Mouse (Mus musculus) hindbrain, postnatal 0 days (tissue): ENCODE measurements around the gene Nol4l. TPM values are rescaled to one million over a fixed set of nuclear protein-coding genes. Genes with fewer than 3 reads are reported as not detected.

Experiments
- ATAC-seq: fragments of 200-750 bp; cut with Nextera tagmentation; 2 replicates; pipeline ENCODE4 v1.8.0; 2017; ENCODE audit warnings: mild to moderate bottlenecking, moderate TSS enrichment, moderate library complexity
- DNase-seq: peaks from one replicate; pipeline ENCODE4 v3.0.0-alpha.2; 2015; ENCODE audit warnings: low spot score
- H3K27ac ChIP-seq: fragments of 300-500 bp; sonication (generic); 2 replicates; pipeline ENCODE4 v1.5.1; 2014; ENCODE audit warnings: mild to moderate bottlenecking
- H3K27me3 ChIP-seq: fragments of 300-500 bp; sonication (generic); 2 replicates; pipeline ENCODE4 v1.6.1; 2014; ENCODE audit warnings: low read length, mixed read lengths; ENCODE audit not compliant: insufficient read depth
- H3K36me3 ChIP-seq: fragments of 300-500 bp; sonication (generic); 2 replicates; pipeline ENCODE4 v1.6.1; 2014; ENCODE audit warnings: low read length, mixed read lengths; ENCODE audit not compliant: insufficient read depth
- H3K4me1 ChIP-seq: fragments of 300-500 bp; sonication (generic); 2 replicates; pipeline ENCODE4 v1.6.1; 2014; ENCODE audit warnings: antibody characterized with exemption, low read length, mixed read lengths; ENCODE audit not compliant: insufficient read depth
- H3K4me2 ChIP-seq: fragments of 300-500 bp; sonication (generic); 2 replicates; pipeline ENCODE4 v1.6.1; 2014; ENCODE audit warnings: low read depth, mild to moderate bottlenecking, low read length, moderate library complexity, mixed read lengths
- H3K4me3 ChIP-seq: fragments of 300-500 bp; sonication (generic); 2 replicates; pipeline ENCODE4 v1.5.1; 2014; ENCODE audit warnings: low read length
- H3K9ac ChIP-seq: fragments of 300-500 bp; sonication (generic); replicated peaks from 2 replicates; pipeline ENCODE4 v1.6.1; 2014; ENCODE audit warnings: mild to moderate bottlenecking, low read length, moderate library complexity, mixed read lengths
- H3K9me3 ChIP-seq: fragments of 300-500 bp; sonication (generic); 2 replicates; pipeline ENCODE4 v1.6.1; 2016; ENCODE audit warnings: low read length, mixed read lengths
- CTCF ChIP-seq: IDR thresholded peaks from 2 replicates; pipeline ENCODE4 v1.5.1; 2016; ENCODE audit warnings: antibody characterized with exemption, control low read depth, low read depth
- WGBS: fragments of 180-500 bp; shearing (Covaris S2); extraction: QIAGEN DNeasy Blood & Tissue Kit; methylation state at CpG from one replicate; pipeline ENCODE4 v1.1.7; 2014; 5-methylcytosine and 5-hydroxymethylcytosine counted together
- polyA plus RNA-seq: library from polyadenylated mRNA; unstranded; fragments of >200 nt; fragmentation: Nextera tagmentation; extraction: Ambion mirVana; gene quantifications from 2 replicates; pipeline ENCODE4 v1.2.1, GENCODE M21; 2015
- total RNA-seq: library from RNA; depleted of rRNA; stranded (reverse); fragments of >200 nt; gene quantifications from 2 replicates; pipeline ENCODE4 v1.2.3, GENCODE M21; 2014

Gene Nol4l
- total and polyA plus RNA-seq, 2 experiments from 2014 or later, result 24.2 to 80.8 TPM

GRCm38 (mm10) chr2:153414607-153415006 is 115.2 kb downstream of the Nol4l start:
- Histone ChIP-seq H3K9ac (no peak overlapping the region), H3K27ac (no peak overlapping the region), H3K4me2 (no peak overlapping the region), H3K36me3 (peaks cover 82% of the 10 kb centered on the region), H3K27me3 (no peaks in the 10 kb centered on the region), H3K4me3 (no peak overlapping the region), H3K4me1 (no peaks in the 10 kb centered on the region), H3K9me3 (no peaks in the 10 kb centered on the region)
- DNase-seq (peak; percentile 53), ATAC-seq (0 out of 2 replicates have a peak, but pooled peaks have one; percentile 39)
- 33% methylated on average over 2 of the region's 2 CpGs for WGBS
- TF ChIP-seq CTCF, result peak; percentile 61

- 59% methylated on average over 6 of the region's 6 CpGs for WGBS
- Histone ChIP-seq H3K9ac (no peak overlapping the region), H3K4me2 (no peak overlapping the region), H3K4me3 (no peak overlapping the region), H3K4me1 (no peaks in the 10 kb centered on the region), H3K27me3 (no peaks in the 10 kb centered on the region), H3K36me3 (peaks cover 83% of the 10 kb centered on the region), H3K9me3 (no peaks in the 10 kb centered on the region), H3K27ac (no peak overlapping the region)
- TF ChIP-seq CTCF, result peak; percentile 44
- no peak for ATAC-seq
- DNase-seq, result no peak
These were observed 117.2 kb downstream of the Nol4l start for GRCm38 (mm10) chr2:153412563-153412962.

- Histone ChIP-seq H3K27me3 (no peaks in the 10 kb centered on the region), H3K36me3 (peaks cover 77% of the 10 kb centered on the region), H3K4me2 (no peak overlapping the region), H3K4me3 (no peak overlapping the region), H3K9ac (no peak overlapping the region), H3K4me1 (no peaks in the 10 kb centered on the region), H3K27ac (no peak overlapping the region), H3K9me3 (no peaks in the 10 kb centered on the region)
- DNase-seq, result no peak
- 48% methylated on average over 9 of the region's 9 CpGs for WGBS
- no peak for ATAC-seq
- TF ChIP-seq CTCF, result no peak
These were observed 118.2 kb downstream of the Nol4l start for GRCm38 (mm10) chr2:153411557-153411956.

- Histone ChIP-seq H3K9ac (no peak overlapping the region), H3K4me3 (no peak overlapping the region), H3K4me1 (no peaks in the 10 kb centered on the region), H3K36me3 (peaks cover 55% of the 10 kb centered on the region), H3K4me2 (no peak overlapping the region), H3K9me3 (no peaks in the 10 kb centered on the region), H3K27ac (no peak overlapping the region), H3K27me3 (no peaks in the 10 kb centered on the region)
- WGBS, result 72% methylated on average over 3 of the region's 3 CpGs
- no peak for TF ChIP-seq CTCF
- DNase-seq (no peak), ATAC-seq (no peak)
These were observed 120.8 kb downstream of the Nol4l start for GRCm38 (mm10) chr2:153408971-153409370.

- Histone ChIP-seq H3K4me3 (no peak overlapping the region), H3K36me3 (peaks cover 42% of the 10 kb centered on the region), H3K27me3 (no peaks in the 10 kb centered on the region), H3K27ac (no peak overlapping the region), H3K9me3 (no peaks in the 10 kb centered on the region), H3K9ac (no peak overlapping the region), H3K4me2 (no peak overlapping the region), H3K4me1 (no peaks in the 10 kb centered on the region)
- TF ChIP-seq CTCF, result no peak
- DNase-seq (no peak), ATAC-seq (no peak)
- WGBS, result 62% methylated on average over 6 of the region's 6 CpGs
These were observed 122.9 kb downstream of the Nol4l start for GRCm38 (mm10) chr2:153406882-153407281.

- Histone ChIP-seq H3K4me1 (no peaks in the 10 kb centered on the region), H3K9me3 (no peaks in the 10 kb centered on the region), H3K4me3 (no peak overlapping the region), H3K36me3 (peaks cover 44% of the 10 kb centered on the region), H3K27me3 (no peaks in the 10 kb centered on the region), H3K27ac (no peak overlapping the region), H3K4me2 (no peak overlapping the region), H3K9ac (no peak overlapping the region)
- TF ChIP-seq CTCF, result no peak
- DNase-seq (no peak), ATAC-seq (no peak)
- WGBS, result 91% methylated on average over 3 of the region's 3 CpGs
These were observed 124.9 kb downstream of the Nol4l start for GRCm38 (mm10) chr2:153404882-153405281.

- Histone ChIP-seq H3K4me1 (no peaks in the 10 kb centered on the region), H3K36me3 (peaks cover 42% of the 10 kb centered on the region), H3K9me3 (no peaks in the 10 kb centered on the region), H3K27me3 (no peaks in the 10 kb centered on the region), H3K4me2 (no peak overlapping the region), H3K9ac (no peak overlapping the region), H3K27ac (no peak overlapping the region), H3K4me3 (no peak overlapping the region)
- TF ChIP-seq CTCF, result no peak
- 86% methylated on average over 3 of the region's 3 CpGs for WGBS
- ATAC-seq, result no peak
- DNase-seq, result no peak
These were observed 125.7 kb downstream of the Nol4l start for GRCm38 (mm10) chr2:153404062-153404461.
